Comparison of ENCODE assay signal across 9 mouse cellular contexts in the genomic region with DNA sequence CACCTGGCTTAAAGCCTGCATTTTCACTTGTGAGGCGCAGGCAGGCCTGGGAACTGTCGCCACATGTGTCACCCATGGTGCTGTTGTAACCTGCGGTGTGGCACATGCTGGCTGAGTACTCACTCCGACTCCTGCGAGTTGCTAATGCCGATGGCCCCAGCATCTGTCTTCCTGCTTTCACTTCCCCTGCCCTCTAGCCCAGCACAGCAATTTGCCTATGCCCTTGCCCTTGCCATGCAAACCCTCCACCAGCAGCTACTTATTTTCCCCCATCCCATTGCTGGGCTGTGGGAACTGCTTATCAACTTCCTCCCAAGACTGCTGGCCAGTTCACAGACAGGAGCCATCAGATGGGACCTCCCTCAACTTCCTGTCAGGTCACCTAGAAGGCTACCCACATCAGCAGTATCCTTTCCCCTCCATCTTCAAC. TPM values are rescaled to one million over a fixed set of nuclear protein-coding genes. Genes with fewer than 3 reads are reported as not detected.
DNase-seq lines count a peak whose midpoint lies in the region; ATAC-seq and TF ChIP-seq lines count a peak whose summit lies in the region.
"Had no signal": no experiment of that assay in that cellular context is flagged by ENCODE, and none has a peak within 500 bp of the region (broad histone marks: within the 10 kb centered on the region; RNA-seq: fewer than 3 reads in every experiment).

No protein-coding gene starts in this region.

- ATAC-seq in forebrain, embryonic 12.5 days (ENCODE audit: low FRiP score), result no peak
- no peak for ATAC-seq in forebrain, embryonic 16.5 days

- no peaks in the 10 kb centered on the region for H3K9me3 ChIP-seq in forebrain, embryonic 12.5 days
- no peaks in the 10 kb centered on the region for H3K9me3 ChIP-seq in forebrain, embryonic 16.5 days (ENCODE audit: control insufficient read depth, low read length)
- H3K9me3 ChIP-seq: neural tube, embryonic 13.5 days had no signal

- peak; percentile 44 for DNase-seq in gastrocnemius, adult 2 months
- no peak for DNase-seq in gastrocnemius, postnatal 36 days
- peak; percentile 48 for DNase-seq in c-Kit-positive CD71-negative TER-119-negative erythroid progenitor cells, embryonic 14.5 days (ENCODE audit: low read depth)
- peak; percentile 37 for DNase-seq in liver
- peak; percentile 29 for DNase-seq in spleen, adult 12 weeks (ENCODE audit: low spot score)
- no peak for DNase-seq in urinary bladder, postnatal 4 days (ENCODE audit: low spot score in 2 of 2)

- no peak for TF ChIP-seq CTCF in gastrocnemius, adult 2 months (IDR thresholded peaks at IDR 0.05)

- H3K4me2 ChIP-seq in forebrain, embryonic 12.5 days, result no peak overlapping the region
- no peak overlapping the region for H3K4me2 ChIP-seq in forebrain, embryonic 16.5 days (ENCODE audit: low read length)
- H3K4me2 ChIP-seq: neural tube, embryonic 13.5 days had no signal

- no peaks in the 10 kb centered on the region for H3K27me3 ChIP-seq in forebrain, embryonic 12.5 days
- no peaks in the 10 kb centered on the region for H3K27me3 ChIP-seq in forebrain, embryonic 16.5 days (replicated peaks; ENCODE audit: control insufficient read depth, insufficient read depth, low read length)
- H3K27me3 ChIP-seq: neural tube, embryonic 13.5 days had no signal

- no peak overlapping the region for H3K9ac ChIP-seq in forebrain, embryonic 12.5 days
- H3K9ac ChIP-seq in forebrain, embryonic 16.5 days (replicated peaks; ENCODE audit: low read depth, low read length), result no peak overlapping the region
- H3K9ac ChIP-seq: neural tube, embryonic 13.5 days had no signal

- H3K27ac ChIP-seq in gastrocnemius, adult 2 months, result peak overlapping the region; percentile 88
- no peak overlapping the region for H3K27ac ChIP-seq in forebrain, embryonic 12.5 days
- no peak overlapping the region for H3K27ac ChIP-seq in forebrain, embryonic 16.5 days (ENCODE audit: low read length)
- H3K27ac ChIP-seq: neural tube, embryonic 13.5 days had no signal

- WGBS in forebrain, embryonic 12.5 days, result 91% methylated on average over 6 of the region's 6 CpGs
- 95% methylated on average over 6 of the region's 6 CpGs for WGBS in forebrain, embryonic 16.5 days

- peaks cover 17% of the 10 kb centered on the region for H3K36me3 ChIP-seq in forebrain, embryonic 12.5 days (replicated peaks)
- H3K36me3 ChIP-seq in forebrain, embryonic 16.5 days (ENCODE audit: control insufficient read depth, insufficient read depth), result no peaks in the 10 kb centered on the region

- H3K4me1 ChIP-seq in forebrain, embryonic 12.5 days, result peaks cover 19% of the 10 kb centered on the region
- H3K4me1 ChIP-seq in forebrain, embryonic 16.5 days (replicated peaks; ENCODE audit: control insufficient read depth, insufficient read depth, low read length), result peaks cover 8% of the 10 kb centered on the region

- intact Hi-C loops in gastrocnemius, adult 2 months (cut with DNase I), result no loop called here
- intact Hi-C loops in gastrocnemius, postnatal 36 days (cut with DNase I), result no loop called here

- H3K4me3 ChIP-seq in gastrocnemius, adult 2 months, result no peak overlapping the region
- H3K4me3 ChIP-seq in forebrain, embryonic 12.5 days (replicated peaks), result no peak overlapping the region
- H3K4me3 ChIP-seq in forebrain, embryonic 16.5 days (replicated peaks; ENCODE audit: low read length), result no peak overlapping the region
- H3K4me3 ChIP-seq: neural tube, embryonic 13.5 days had no signal

RNA-seq across cellular contexts. Expression of a gene that starts 21.8 kb away (rescaled TPM):
- 10 to 100 TPM; 13.6 to 14.6 TPM for total RNA-seq in gastrocnemius, adult 2 months (2021)
- total RNA-seq in gastrocnemius, postnatal 36 days (2021), result 10 to 100 TPM; 12.8 to 13.1 TPM
- 38.5 and 38.6 TPM in 2 replicates for polyA plus RNA-seq in forebrain, embryonic 12.5 days (2016; fragmentation: Nextera tagmentation; extraction: Ambion mirVana)
- 45.1 and 50.0 TPM in 2 replicates for polyA plus RNA-seq in forebrain, embryonic 16.5 days (2015; fragmentation: Nextera tagmentation; extraction: Ambion mirVana)

RNA-seq across cellular contexts. Expression of a gene that starts 22.1 kb away (rescaled TPM):
- total RNA-seq in gastrocnemius, adult 2 months (2021), result 10 to 100 TPM; 49.5 to 50.7 TPM
- total RNA-seq in gastrocnemius, postnatal 36 days (2021), result 10 to 100 TPM; 45.0 to 46.0 TPM
- 100 and 106 TPM in 2 replicates for polyA plus RNA-seq in forebrain, embryonic 12.5 days (2016; fragmentation: Nextera tagmentation; extraction: Ambion mirVana)
- polyA plus RNA-seq in forebrain, embryonic 16.5 days (2015; fragmentation: Nextera tagmentation; extraction: Ambion mirVana), result 112 and 115 TPM in 2 replicates

RNA-seq across cellular contexts. Expression of a gene that starts 29.2 kb away (rescaled TPM):
- total RNA-seq in gastrocnemius, adult 2 months (2021), result 100 to 1,000 TPM in 1 of 2 experiments, 10 to 100 TPM in 1; 15.4 to 183 TPM
- 10 to 100 TPM; 18.2 to 39.3 TPM for total RNA-seq in gastrocnemius, postnatal 36 days (2021)
- polyA plus RNA-seq in forebrain, embryonic 12.5 days (2016; fragmentation: Nextera tagmentation; extraction: Ambion mirVana), result 58.9 and 61.6 TPM in 2 replicates
- polyA plus RNA-seq in forebrain, embryonic 16.5 days (2015; fragmentation: Nextera tagmentation; extraction: Ambion mirVana), result 75.5 and 79.6 TPM in 2 replicates

Comparison
In these comparisons a context has a peak if more than half of its experiments do, and no peak if none do; other contexts are left out.
1. DNase-seq: peak in gastrocnemius, adult 2 months (single experiment), c-Kit-positive CD71-negative TER-119-negative erythroid progenitor cells, embryonic 14.5 days (single experiment), liver (single experiment) and spleen, adult 12 weeks (single experiment); none in gastrocnemius, postnatal 36 days (0 of 2) and urinary bladder, postnatal 4 days (0 of 2).